Mouse (Mus musculus) thymus, adult 2 months (tissue): Measurements from ENCODE around the gene Atg16l1. TPM values are rescaled to one million over a fixed set of nuclear protein-coding genes. Genes with fewer than 3 reads are reported as not detected.

Source experiments
- DNase-seq: peaks from one replicate; pipeline ENCODE4 v3.0.0; 2021
- H3K27ac ChIP-seq: fragments of 200-500 bp; 2 replicates; pipeline ENCODE4 v1.5.1; 2012; ENCODE audit warnings: low read length, control low read depth; ENCODE audit not compliant: control insufficient read depth, insufficient read depth
- H3K27me3 ChIP-seq: fragments of 200-500 bp; 2 replicates; pipeline ENCODE4 v1.6.1; 2012; ENCODE audit warnings: mild to moderate bottlenecking, low read length, moderate library complexity, mixed read lengths; ENCODE audit not compliant: control insufficient read depth, insufficient read depth
- H3K36me3 ChIP-seq: fragments of 200-500 bp; 2 replicates; pipeline ENCODE4 v1.6.1; 2012; ENCODE audit warnings: mild to moderate bottlenecking, low read length, moderate library complexity; ENCODE audit not compliant: control insufficient read depth, insufficient read depth
- H3K4me1 ChIP-seq: fragments of 200-500 bp; replicated peaks from 2 replicates; pipeline ENCODE4 v1.6.1; 2012; ENCODE audit warnings: low read length; ENCODE audit not compliant: control insufficient read depth, insufficient read depth
- H3K4me3 ChIP-seq: fragments of 200-500 bp; 2 replicates; pipeline ENCODE4 v1.5.1; 2012; ENCODE audit warnings: mild to moderate bottlenecking, low read length, control low read depth, moderate library complexity; ENCODE audit not compliant: control insufficient read depth, insufficient read depth
- CTCF ChIP-seq: fragments of 200-500 bp; IDR thresholded peaks from 2 replicates; pipeline ENCODE4 v1.5.1; 2012; ENCODE audit warnings: mild to moderate bottlenecking, control low read depth, low read length, moderate library complexity, borderline replicate concordance; ENCODE audit not compliant: control insufficient read depth, poor library complexity, insufficient read depth; ENCODE audit errors: extremely low read depth
- POLR2A ChIP-seq: fragments of 200-500 bp; IDR thresholded peaks from 2 replicates; pipeline ENCODE4 v1.6.1; 2012; ENCODE audit warnings: mild to moderate bottlenecking, low read length, control low read depth, moderate library complexity; ENCODE audit not compliant: control insufficient read depth, poor library complexity, insufficient read depth; ENCODE audit errors: extremely low read depth
- WGBS: fragments of 180-500 bp; shearing (Covaris S2); methylation state at CpG from one replicate; pipeline ENCODE4 v1.1.7; 2018; 5-methylcytosine and 5-hydroxymethylcytosine counted together
- polyA plus RNA-seq: library from polyadenylated mRNA; depleted of rRNA; stranded (reverse); fragments of >200 nt; gene quantifications from 2 replicates; pipeline ENCODE4 v1.2.3, GENCODE M21; 2012

Atg16l1 gene
- polyA plus RNA-seq, 1 experiment = 41.2 TPM

GRCm38 (mm10) chr1:87769263-87769662 lies 13.6 kb downstream of the Atg16l1 start:
- 97% methylated on average over 2 of the region's 2 CpGs for WGBS
- TF ChIP-seq CTCF = no peak

GRCm38 (mm10) chr1:87770486-87770885 lies 14.8 kb downstream of the Atg16l1 start:
- no peak for DNase-seq
- Histone ChIP-seq H3K4me1 (no peaks in the 10 kb centered on the region), H3K27ac (no peak overlapping the region), H3K4me3 (no peak overlapping the region), H3K36me3 (peaks cover 76% of the 10 kb centered on the region), H3K27me3 (no peaks in the 10 kb centered on the region)
- TF ChIP-seq CTCF = no peak
- TF ChIP-seq POLR2A = no peak
- 98% methylated on average over 3 of the region's 3 CpGs for WGBS

More at GRCm38 (mm10) chr1:87769263-87769662, 13.6 kb downstream of the Atg16l1 start:
- no peaks in the 10 kb centered on the region for H3K27me3 ChIP-seq
- peaks cover 3% of the 10 kb centered on the region; the same call in 1 of the 2 replicates for H3K4me1 ChIP-seq
- no peak overlapping the region for H3K4me3 ChIP-seq
- H3K36me3 ChIP-seq = peaks cover 75% of the 10 kb centered on the region
- DNase-seq = no peak
- H3K27ac ChIP-seq = no peak overlapping the region

GRCm38 (mm10) chr1:87771724-87772123 lies 16.1 kb downstream of the Atg16l1 start:
- TF ChIP-seq CTCF (no peak), POLR2A (no peak)
- H3K4me3 ChIP-seq = no peak overlapping the region
- H3K4me1 ChIP-seq = no peaks in the 10 kb centered on the region
- no peak overlapping the region for H3K27ac ChIP-seq
- no peaks in the 10 kb centered on the region for H3K27me3 ChIP-seq
- DNase-seq = no peak
- peaks cover 84% of the 10 kb centered on the region for H3K36me3 ChIP-seq
- 100% methylated on average over 3 of the region's 3 CpGs for WGBS

- Histone ChIP-seq H3K27me3 (no peaks in the 10 kb centered on the region), H3K36me3 (peaks cover 84% of the 10 kb centered on the region), H3K27ac (no peak overlapping the region), H3K4me1 (no peaks in the 10 kb centered on the region), H3K4me3 (no peak overlapping the region)
- TF ChIP-seq POLR2A (no peak), CTCF (no peak)
- no peak for DNase-seq
- WGBS = 96% methylated on average over 2 of the region's 2 CpGs
Observed at GRCm38 (mm10) chr1:87773336-87773735, 17.7 kb downstream of the Atg16l1 start.

- TF ChIP-seq POLR2A (no peak), CTCF (no peak)
- Histone ChIP-seq H3K27ac (no peak overlapping the region), H3K4me1 (no peaks in the 10 kb centered on the region), H3K27me3 (no peaks in the 10 kb centered on the region), H3K36me3 (peaks cover 85% of the 10 kb centered on the region), H3K4me3 (no peak overlapping the region)
- no peak for DNase-seq
- 84% methylated on average over 7 of the region's 7 CpGs for WGBS
Observed at GRCm38 (mm10) chr1:87774845-87775244, 19.2 kb downstream of the Atg16l1 start.

- peaks cover 93% of the 10 kb centered on the region for H3K36me3 ChIP-seq
- no peaks in the 10 kb centered on the region for H3K4me1 ChIP-seq
- no peaks in the 10 kb centered on the region for H3K27me3 ChIP-seq
- H3K27ac ChIP-seq = no peak overlapping the region
- H3K4me3 ChIP-seq = no peak overlapping the region
- DNase-seq = no peak
- WGBS = 96% methylated on average over 5 of the region's 5 CpGs
- TF ChIP-seq POLR2A = no peak
Observed at GRCm38 (mm10) chr1:87779204-87779785, 23.6 kb downstream of the Atg16l1 start.

GRCm38 (mm10) chr1:87785703-87786102 lies 30.0 kb downstream of the Atg16l1 start:
- DNase-seq = no peak
- Histone ChIP-seq H3K27ac (no peak overlapping the region), H3K36me3 (peaks cover 78% of the 10 kb centered on the region), H3K27me3 (no peaks in the 10 kb centered on the region), H3K4me1 (no peaks in the 10 kb centered on the region), H3K4me3 (no peak overlapping the region)
- 97% methylated on average over 8 of the region's 8 CpGs for WGBS
- TF ChIP-seq CTCF (no peak), POLR2A (no peak)
